Comparison of ENCODE assay signal across 15 mouse cellular contexts in genomic region chr1:137973406-137973805, GRCm38 (mm10).
DNase-seq lines count a peak whose midpoint lies in the region; ATAC-seq and TF ChIP-seq lines count a peak whose summit lies in the region.
"Had no signal": no experiment of that assay in that cellular context is flagged by ENCODE, and none has a peak within 500 bp of the region (broad histone marks: within the 10 kb centered on the region; RNA-seq: fewer than 3 reads in every experiment).

No protein-coding gene starts in this region.

- DNase-seq in forebrain, embryonic 11.5 days (ENCODE audit: low spot score) = no peak
- DNase-seq in midbrain, embryonic 11.5 days (ENCODE audit: low spot score, missing footprints) = no peak
- peak; percentile 65 for DNase-seq in forelimb bud, embryonic 11.5 days (ENCODE audit: low read depth, low spot score)
- no peak for DNase-seq in heart, postnatal 10 days
- DNase-seq in right cerebral cortex, adult 18-20 months = no peak
- DNase-seq: cerebellum, adult 18-20 months; lung, adult 18-20 months had no signal

- H3K4me1 ChIP-seq in forebrain, embryonic 13.5 days = no peaks in the 10 kb centered on the region
- H3K4me1 ChIP-seq in forebrain, embryonic 11.5 days (replicated peaks; ENCODE audit: control insufficient read depth, insufficient read depth, low read length) = no peaks in the 10 kb centered on the region
- peaks cover 5% of the 10 kb centered on the region for H3K4me1 ChIP-seq in midbrain, embryonic 16.5 days (ENCODE audit: control insufficient read depth, insufficient read depth, low read length)
- H3K4me1 ChIP-seq in midbrain, embryonic 11.5 days (ENCODE audit: control insufficient read depth, insufficient read depth, low read length) = no peaks in the 10 kb centered on the region
- H3K4me1 ChIP-seq in intestine, postnatal 0 days (replicated peaks; ENCODE audit: control insufficient read depth, insufficient read depth, low read length) = no peaks in the 10 kb centered on the region
- H3K4me1 ChIP-seq: megakaryocyte, embryonic 14.5 days; stomach, embryonic 15.5 days had no signal

- no peak overlapping the region for H3K4me2 ChIP-seq in forebrain, embryonic 13.5 days
- no peak overlapping the region for H3K4me2 ChIP-seq in forebrain, embryonic 11.5 days (ENCODE audit: low read depth, low read length, severe bottlenecking)
- H3K4me2 ChIP-seq in midbrain, embryonic 16.5 days (ENCODE audit: low read length) = no peak overlapping the region
- no peak overlapping the region for H3K4me2 ChIP-seq in midbrain, embryonic 11.5 days
- no peak overlapping the region for H3K4me2 ChIP-seq in intestine, postnatal 0 days (replicated peaks; ENCODE audit: low read depth)
- H3K4me2 ChIP-seq: stomach, embryonic 15.5 days had no signal

- no peaks in the 10 kb centered on the region for H3K9me3 ChIP-seq in forebrain, embryonic 13.5 days (replicated peaks)
- H3K9me3 ChIP-seq in forebrain, embryonic 11.5 days (ENCODE audit: control insufficient read depth, low read length) = no peaks in the 10 kb centered on the region
- H3K9me3 ChIP-seq in midbrain, embryonic 16.5 days (replicated peaks; ENCODE audit: control insufficient read depth, low read length, poor library complexity, severe bottlenecking) = no peaks in the 10 kb centered on the region
- H3K9me3 ChIP-seq in midbrain, embryonic 11.5 days (ENCODE audit: control insufficient read depth, low read length) = no peaks in the 10 kb centered on the region
- H3K9me3 ChIP-seq in intestine, postnatal 0 days (ENCODE audit: control insufficient read depth) = no peaks in the 10 kb centered on the region
- H3K9me3 ChIP-seq: stomach, embryonic 15.5 days had no signal

- no peak overlapping the region for H3K9ac ChIP-seq in forebrain, embryonic 13.5 days
- no peak overlapping the region for H3K9ac ChIP-seq in forebrain, embryonic 11.5 days (ENCODE audit: low read length)
- no peak overlapping the region for H3K9ac ChIP-seq in midbrain, embryonic 16.5 days (ENCODE audit: low read depth, low read length)
- no peak overlapping the region for H3K9ac ChIP-seq in midbrain, embryonic 11.5 days (ENCODE audit: low read length)
- no peak overlapping the region for H3K9ac ChIP-seq in intestine, postnatal 0 days (ENCODE audit: low read depth, low read length)
- H3K9ac ChIP-seq: stomach, embryonic 15.5 days had no signal

- H3K27me3 ChIP-seq in forebrain, embryonic 13.5 days = no peaks in the 10 kb centered on the region
- H3K27me3 ChIP-seq in forebrain, embryonic 11.5 days (ENCODE audit: control insufficient read depth, insufficient read depth, low read length) = no peaks in the 10 kb centered on the region
- H3K27me3 ChIP-seq in midbrain, embryonic 16.5 days (ENCODE audit: control insufficient read depth, insufficient read depth, low read depth, low read length) = no peaks in the 10 kb centered on the region
- H3K27me3 ChIP-seq in midbrain, embryonic 11.5 days (ENCODE audit: control insufficient read depth, insufficient read depth, low read length) = no peaks in the 10 kb centered on the region
- H3K27me3 ChIP-seq in intestine, postnatal 0 days (replicated peaks; ENCODE audit: control insufficient read depth, insufficient read depth, low read length) = no peaks in the 10 kb centered on the region
- H3K27me3 ChIP-seq: megakaryocyte, embryonic 14.5 days; stomach, embryonic 15.5 days had no signal

- TF ChIP-seq CTCF in intestine, postnatal 0 days (IDR thresholded peaks at IDR 0.05; ENCODE audit: low read depth) = no peak

- no peak overlapping the region for H3K4me3 ChIP-seq in forebrain, embryonic 13.5 days
- no peak overlapping the region for H3K4me3 ChIP-seq in forebrain, embryonic 11.5 days (ENCODE audit: low read depth, low read length)
- H3K4me3 ChIP-seq in midbrain, embryonic 16.5 days (ENCODE audit: low read depth, low read length) = no peak overlapping the region
- no peak overlapping the region for H3K4me3 ChIP-seq in midbrain, embryonic 11.5 days (ENCODE audit: low read depth, low read length)
- no peak overlapping the region for H3K4me3 ChIP-seq in intestine, postnatal 0 days (ENCODE audit: low read depth, low read length)
- H3K4me3 ChIP-seq: erythroblast, embryonic 14.5 days; layer of hippocampus, adult 2 months; megakaryocyte, embryonic 14.5 days; stomach, embryonic 15.5 days had no signal

- 70% methylated on average over 3 of the region's 3 CpGs for WGBS in forebrain, embryonic 13.5 days
- 74% methylated on average over 3 of the region's 3 CpGs for WGBS in forebrain, embryonic 11.5 days
- 65% methylated on average over 3 of the region's 3 CpGs for WGBS in midbrain, embryonic 16.5 days
- 78% methylated on average over 3 of the region's 3 CpGs for WGBS in midbrain, embryonic 11.5 days
- WGBS in intestine, postnatal 0 days = 54% methylated on average over 3 of the region's 3 CpGs

- peak; percentile 14; the same call in 1 of the 2 replicates for ATAC-seq in forebrain, embryonic 13.5 days
- ATAC-seq in forebrain, embryonic 11.5 days (replicated peaks; ENCODE audit: low FRiP score) = no peak
- ATAC-seq in midbrain, embryonic 16.5 days = no peak
- no peak for ATAC-seq in midbrain, embryonic 11.5 days (ENCODE audit: low FRiP score)
- no peak for ATAC-seq in intestine, postnatal 0 days
- ATAC-seq: activated CD4-positive, CD25-positive, alpha-beta regulatory T cell, adult 4 months had no signal

- intact Hi-C loops in heart, postnatal 10 days (cut with DNase I) = no loop called here

- no peaks in the 10 kb centered on the region for H3K36me3 ChIP-seq in forebrain, embryonic 13.5 days (ENCODE audit: poor library complexity, severe bottlenecking)
- no peaks in the 10 kb centered on the region for H3K36me3 ChIP-seq in forebrain, embryonic 11.5 days (ENCODE audit: control insufficient read depth, insufficient read depth, low read length)
- no peaks in the 10 kb centered on the region; the same call in 1 of the 2 replicates for H3K36me3 ChIP-seq in midbrain, embryonic 16.5 days (ENCODE audit: control insufficient read depth, insufficient read depth, low read length)
- H3K36me3 ChIP-seq in midbrain, embryonic 11.5 days (ENCODE audit: control insufficient read depth, insufficient read depth, low read length) = no peaks in the 10 kb centered on the region
- H3K36me3 ChIP-seq in intestine, postnatal 0 days (ENCODE audit: control insufficient read depth, insufficient read depth) = no peaks in the 10 kb centered on the region
- H3K36me3 ChIP-seq: stomach, embryonic 15.5 days had no signal

- no peak overlapping the region for H3K27ac ChIP-seq in forebrain, embryonic 13.5 days
- no peak overlapping the region for H3K27ac ChIP-seq in forebrain, embryonic 11.5 days (ENCODE audit: low read depth, low read length)
- peak overlapping the region; percentile 42; the same call in 1 of the 2 replicates for H3K27ac ChIP-seq in midbrain, embryonic 16.5 days (ENCODE audit: low read length)
- H3K27ac ChIP-seq in midbrain, embryonic 11.5 days (ENCODE audit: low read depth, low read length) = no peak overlapping the region
- no peak overlapping the region for H3K27ac ChIP-seq in intestine, postnatal 0 days (ENCODE audit: low read depth, low read length)
- H3K27ac ChIP-seq: stomach, embryonic 15.5 days had no signal
